Mouse (Mus musculus): ENCODE results near the gene Shc1.

The Shc1 gene

GRCm38 (mm10) chr3:89395806-89396653, 22.2 kb upstream of the Shc1 start:
- Histone ChIP-seq H3K36me3 (ENCODE audit: control insufficient read depth, insufficient read depth, low read length, poor library complexity, severe bottlenecking) (no peaks in the 10 kb centered on the region), H3K27me3 (ENCODE audit: control insufficient read depth, insufficient read depth, low read length, poor library complexity, severe bottlenecking) (no peaks in the 10 kb centered on the region; the same call in 1 of the 2 replicates)
- peak; percentile 73 for DNase-seq (ENCODE audit: low read depth, low spot score)

- H3K27me3 ChIP-seq (ENCODE audit: control insufficient read depth, insufficient read depth, low read length, poor library complexity, severe bottlenecking), result no peaks in the 10 kb centered on the region; the same call in 1 of the 2 replicates
- H3K36me3 ChIP-seq (ENCODE audit: control insufficient read depth, insufficient read depth, low read length, poor library complexity, severe bottlenecking), result peaks cover 4% of the 10 kb centered on the region; the same call in 1 of the 2 replicates
- DNase-seq (ENCODE audit: low read depth, low spot score), result no peak
These were observed 21.6 kb upstream of the Shc1 start for GRCm38 (mm10) chr3:89396654-89397005.

GRCm38 (mm10) chr3:89401329-89401728, 16.9 kb upstream of the Shc1 start:
- no peak for DNase-seq (ENCODE audit: low read depth, low spot score)
- Histone ChIP-seq H3K27me3 (ENCODE audit: control insufficient read depth, insufficient read depth, low read length, poor library complexity, severe bottlenecking) (no peaks in the 10 kb centered on the region), H3K36me3 (ENCODE audit: control insufficient read depth, insufficient read depth, low read length, poor library complexity, severe bottlenecking) (peaks cover 15% of the 10 kb centered on the region)

- H3K27me3 ChIP-seq (ENCODE audit: control insufficient read depth, insufficient read depth, low read length, poor library complexity, severe bottlenecking), result no peaks in the 10 kb centered on the region
- DNase-seq (ENCODE audit: low read depth, low spot score), result no peak
These were observed 15.6 kb upstream of the Shc1 start, which contains the start of gene Lenep for GRCm38 (mm10) chr3:89402693-89403092. TSS of gene Lenep (minus strand) at chr3:89402793.

GRCm38 (mm10) chr3:89406887-89407286, 11.4 kb upstream of the Shc1 start:
- no peaks in the 10 kb centered on the region for H3K27me3 ChIP-seq (ENCODE audit: control insufficient read depth, insufficient read depth, low read length, poor library complexity, severe bottlenecking)
- no peak for DNase-seq (ENCODE audit: low read depth, low spot score)
- peaks cover 17% of the 10 kb centered on the region for H3K36me3 ChIP-seq (ENCODE audit: control insufficient read depth, insufficient read depth, low read length, poor library complexity, severe bottlenecking)

More at GRCm38 (mm10) chr3:89402693-89403092, 15.6 kb upstream of the Shc1 start, which contains the start of gene Lenep:
- H3K36me3 ChIP-seq (ENCODE audit: control insufficient read depth, insufficient read depth, low read length, poor library complexity, severe bottlenecking), result peaks cover 15% of the 10 kb centered on the region

- peaks cover 13% of the 10 kb centered on the region for H3K36me3 ChIP-seq (ENCODE audit: control insufficient read depth, insufficient read depth, low read length, poor library complexity, severe bottlenecking)
- no peak for DNase-seq (ENCODE audit: low read depth, low spot score)
- no peaks in the 10 kb centered on the region for H3K27me3 ChIP-seq (ENCODE audit: control insufficient read depth, insufficient read depth, low read length, poor library complexity, severe bottlenecking)
These were observed 9.8 kb upstream of the Shc1 start for GRCm38 (mm10) chr3:89408448-89408847.

GRCm38 (mm10) chr3:89409701-89410100, 8.5 kb upstream of the Shc1 start:
- peaks cover 10% of the 10 kb centered on the region for H3K36me3 ChIP-seq (ENCODE audit: control insufficient read depth, insufficient read depth, low read length, poor library complexity, severe bottlenecking)
- H3K27me3 ChIP-seq (ENCODE audit: control insufficient read depth, insufficient read depth, low read length, poor library complexity, severe bottlenecking), result no peaks in the 10 kb centered on the region
- DNase-seq (ENCODE audit: low read depth, low spot score), result no peak

- no peak for DNase-seq (ENCODE audit: low read depth, low spot score)
- H3K27me3 ChIP-seq (ENCODE audit: control insufficient read depth, insufficient read depth, low read length, poor library complexity, severe bottlenecking), result no peaks in the 10 kb centered on the region
- peaks cover 7% of the 10 kb centered on the region; the same call in 1 of the 2 replicates for H3K36me3 ChIP-seq (ENCODE audit: control insufficient read depth, insufficient read depth, low read length, poor library complexity, severe bottlenecking)
These were observed 7.4 kb upstream of the Shc1 start for GRCm38 (mm10) chr3:89410864-89411263.

- DNase-seq (ENCODE audit: low read depth, low spot score), result peak; percentile 100
- Histone ChIP-seq H3K36me3 (ENCODE audit: control insufficient read depth, insufficient read depth, low read length, poor library complexity, severe bottlenecking) (peaks cover 7% of the 10 kb centered on the region; the same call in 1 of the 2 replicates), H3K27me3 (ENCODE audit: control insufficient read depth, insufficient read depth, low read length, poor library complexity, severe bottlenecking) (no peaks in the 10 kb centered on the region)
These were observed 6.5 kb upstream of the Shc1 start, which contains the start of gene Flad1 for GRCm38 (mm10) chr3:89411490-89412393. TSS of gene Flad1 (minus strand) at chr3:89411870.

GRCm38 (mm10) chr3:89416158-89416557, 2.1 kb upstream of the Shc1 start:
- Histone ChIP-seq H3K27me3 (ENCODE audit: control insufficient read depth, insufficient read depth, low read length, poor library complexity, severe bottlenecking) (no peaks in the 10 kb centered on the region), H3K36me3 (ENCODE audit: control insufficient read depth, insufficient read depth, low read length, poor library complexity, severe bottlenecking) (no peaks in the 10 kb centered on the region)
- no peak for DNase-seq (ENCODE audit: low read depth, low spot score)

- no peaks in the 10 kb centered on the region for H3K27me3 ChIP-seq (ENCODE audit: control insufficient read depth, insufficient read depth, low read length, poor library complexity, severe bottlenecking)
- no peaks in the 10 kb centered on the region for H3K36me3 ChIP-seq (ENCODE audit: control insufficient read depth, insufficient read depth, low read length, poor library complexity, severe bottlenecking)
- DNase-seq (ENCODE audit: low read depth, low spot score), result no peak
These were observed 1.1 kb upstream of the Shc1 start for GRCm38 (mm10) chr3:89417131-89417530.

- Histone ChIP-seq H3K36me3 (ENCODE audit: control insufficient read depth, insufficient read depth, low read length, poor library complexity, severe bottlenecking) (no peaks in the 10 kb centered on the region), H3K27me3 (ENCODE audit: control insufficient read depth, insufficient read depth, low read length, poor library complexity, severe bottlenecking) (no peaks in the 10 kb centered on the region)
- no peak for DNase-seq (ENCODE audit: low read depth, low spot score)
These were observed 438 bp upstream of the Shc1 start for GRCm38 (mm10) chr3:89417840-89418169.

- H3K36me3 ChIP-seq (ENCODE audit: control insufficient read depth, insufficient read depth, low read length, poor library complexity, severe bottlenecking), result no peaks in the 10 kb centered on the region
- no peak for DNase-seq (ENCODE audit: low read depth, low spot score)
These were observed 613 bp downstream of the Shc1 start for GRCm38 (mm10) chr3:89418861-89419250.

GRCm38 (mm10) chr3:89419571-89419970, 1.3 kb downstream of the Shc1 start:
- DNase-seq (ENCODE audit: low read depth, low spot score), result no peak
- Histone ChIP-seq H3K36me3 (ENCODE audit: control insufficient read depth, insufficient read depth, low read length, poor library complexity, severe bottlenecking) (no peaks in the 10 kb centered on the region), H3K27me3 (ENCODE audit: control insufficient read depth, insufficient read depth, low read length, poor library complexity, severe bottlenecking) (no peaks in the 10 kb centered on the region)

More at GRCm38 (mm10) chr3:89418861-89419250, 613 bp downstream of the Shc1 start:
- H3K27me3 ChIP-seq (ENCODE audit: control insufficient read depth, insufficient read depth, low read length, poor library complexity, severe bottlenecking), result no peaks in the 10 kb centered on the region

- no peak for DNase-seq (ENCODE audit: low read depth, low spot score)
- Histone ChIP-seq H3K36me3 (ENCODE audit: control insufficient read depth, insufficient read depth, low read length, poor library complexity, severe bottlenecking) (no peaks in the 10 kb centered on the region; the same call in 1 of the 2 replicates), H3K27me3 (ENCODE audit: control insufficient read depth, insufficient read depth, low read length, poor library complexity, severe bottlenecking) (no peaks in the 10 kb centered on the region)
These were observed 1.7 kb downstream of the Shc1 start for GRCm38 (mm10) chr3:89419981-89420380.
